Mouse (Mus musculus): ENCODE measurements at regions not wholly inside any gene's neighbourhood (a gene's known extent, or its start where the extent isn't known, plus 50 kb on each side); places are given as distances from the start of the nearest gene placed in this dataset.
A peak's percentile ranks its signal among the peaks of the same experiment; 100 is the strongest.

DNA sequence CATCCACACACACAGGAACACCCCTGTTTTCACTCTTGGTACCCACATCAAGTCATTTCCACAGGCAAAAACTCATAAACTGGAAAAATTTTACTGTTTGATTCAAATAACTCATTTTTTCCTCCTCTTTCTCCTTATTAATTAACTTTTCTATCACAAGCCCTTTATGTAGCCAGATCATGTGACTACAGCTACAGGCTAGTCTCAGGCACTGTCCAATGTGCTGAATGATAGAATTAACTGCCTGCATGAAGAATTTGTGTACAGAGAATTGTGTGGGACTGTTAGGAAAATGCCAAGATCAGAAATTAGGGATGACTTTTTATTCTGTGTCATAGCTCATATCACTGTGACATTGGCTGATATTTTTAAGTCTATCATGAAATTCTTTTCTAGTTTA lies 402.4 kb upstream of the Got2 start:
- no peaks in the 10 kb centered on the region for H3K4me1 ChIP-seq (ENCODE audit: control insufficient read depth, insufficient read depth, low read length)
- no peak for TF ChIP-seq POLR2A (IDR thresholded peaks at IDR 0.05; ENCODE audit: borderline replicate concordance, extremely low read depth, insufficient read depth, insufficient read length)
- no peak overlapping the region for H3K4me2 ChIP-seq (replicated peaks; ENCODE audit: low read depth, low read length, severe bottlenecking)
- ATAC-seq (ENCODE audit: low FRiP score, low read depth) (no peak), DNase-seq (ENCODE audit: low spot score) (peak; percentile 63)
- H3K9ac ChIP-seq (ENCODE audit: low read depth, low read length, severe bottlenecking) = no peak overlapping the region
- no peaks in the 10 kb centered on the region for H3K9me3 ChIP-seq (ENCODE audit: control insufficient read depth, low read length)
- no peak overlapping the region for H3K27ac ChIP-seq (replicated peaks; ENCODE audit: low read depth, low read length)
- H3K27me3 ChIP-seq (ENCODE audit: control insufficient read depth, insufficient read depth, low read length) = no peaks in the 10 kb centered on the region
- H3K4me3 ChIP-seq (replicated peaks; ENCODE audit: low read length) = no peak overlapping the region
- no peaks in the 10 kb centered on the region for H3K36me3 ChIP-seq (ENCODE audit: control insufficient read depth, insufficient read depth, low read length)

DNA sequence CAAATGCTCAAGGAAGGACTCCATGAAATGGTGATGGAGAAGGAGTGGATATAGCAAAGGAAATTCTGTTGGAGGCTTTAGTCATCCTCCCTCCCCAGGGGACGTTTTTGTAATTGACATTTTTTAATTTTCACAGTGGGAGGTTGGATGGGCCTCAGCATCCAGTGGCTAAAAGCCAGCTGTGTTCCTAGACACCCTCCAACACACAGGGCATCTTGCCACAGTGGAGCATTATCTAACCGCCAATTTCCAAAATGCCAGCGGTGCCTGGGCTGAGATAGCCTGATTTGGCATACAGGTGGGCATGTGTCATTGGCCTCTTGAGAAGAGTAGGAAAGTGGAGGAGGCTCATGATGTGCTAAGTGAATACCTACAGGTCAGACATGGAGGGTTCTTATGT lies 401.2 kb upstream of the Got2 start:
- H3K27me3 ChIP-seq (ENCODE audit: control insufficient read depth, insufficient read depth, low read length) = no peaks in the 10 kb centered on the region
- H3K36me3 ChIP-seq (ENCODE audit: control insufficient read depth, insufficient read depth, low read length) = no peaks in the 10 kb centered on the region
- H3K27ac ChIP-seq (replicated peaks; ENCODE audit: low read depth, low read length) = no peak overlapping the region
- TF ChIP-seq POLR2A (IDR thresholded peaks at IDR 0.05; ENCODE audit: borderline replicate concordance, extremely low read depth, insufficient read depth, insufficient read length) = no peak
- no peak overlapping the region for H3K9ac ChIP-seq (ENCODE audit: low read depth, low read length, severe bottlenecking)
- no peaks in the 10 kb centered on the region for H3K4me1 ChIP-seq (ENCODE audit: control insufficient read depth, insufficient read depth, low read length)
- H3K4me3 ChIP-seq (replicated peaks; ENCODE audit: low read length) = no peak overlapping the region
- 55% methylated on average over 3 of the region's 3 CpGs for WGBS
- no peak for DNase-seq (ENCODE audit: low spot score)
- no peaks in the 10 kb centered on the region for H3K9me3 ChIP-seq (ENCODE audit: control insufficient read depth, low read length)
- H3K4me2 ChIP-seq (replicated peaks; ENCODE audit: low read depth, low read length, severe bottlenecking) = no peak overlapping the region
- ATAC-seq (ENCODE audit: low FRiP score, low read depth) = no peak

DNA sequence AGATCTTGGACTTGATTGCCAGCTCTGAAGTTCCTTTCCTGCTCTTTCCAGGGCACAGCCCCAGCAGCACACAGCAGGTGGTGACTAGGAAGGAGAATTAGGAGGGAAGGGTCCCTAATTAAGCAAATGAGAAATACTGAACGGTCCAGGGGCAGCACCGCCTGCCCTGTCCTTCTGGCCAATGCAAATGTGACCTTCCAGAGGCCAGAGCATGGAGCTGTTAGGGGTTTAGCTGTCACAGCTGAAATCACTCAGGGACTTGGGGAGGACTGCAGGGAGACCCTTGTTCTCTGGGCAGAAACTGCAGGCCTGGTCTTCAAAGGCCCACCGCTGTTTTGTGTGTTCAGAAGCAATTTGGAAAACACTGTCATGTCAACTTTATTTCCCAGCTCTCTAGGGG lies 400.2 kb upstream of the Got2 start:
- Histone ChIP-seq H3K27me3 (ENCODE audit: control insufficient read depth, insufficient read depth, low read length) (no peaks in the 10 kb centered on the region), H3K9ac (ENCODE audit: low read depth, low read length, severe bottlenecking) (no peak overlapping the region), H3K4me3 (replicated peaks; ENCODE audit: low read length) (no peak overlapping the region), H3K36me3 (ENCODE audit: control insufficient read depth, insufficient read depth, low read length) (no peaks in the 10 kb centered on the region), H3K4me1 (ENCODE audit: control insufficient read depth, insufficient read depth, low read length) (no peaks in the 10 kb centered on the region), H3K9me3 (ENCODE audit: control insufficient read depth, low read length) (no peaks in the 10 kb centered on the region), H3K27ac (replicated peaks; ENCODE audit: low read depth, low read length) (no peak overlapping the region), H3K4me2 (replicated peaks; ENCODE audit: low read depth, low read length, severe bottlenecking) (no peak overlapping the region)
- WGBS = 19% methylated on average over 3 of the region's 3 CpGs
- ATAC-seq (ENCODE audit: low FRiP score, low read depth) (no peak), DNase-seq (ENCODE audit: low spot score) (no peak)
- no peak for TF ChIP-seq POLR2A (IDR thresholded peaks at IDR 0.05; ENCODE audit: borderline replicate concordance, extremely low read depth, insufficient read depth, insufficient read length)

- 44% methylated on average over 4 of the region's 4 CpGs for WGBS
- no peak overlapping the region for H3K4me2 ChIP-seq (replicated peaks; ENCODE audit: low read depth, low read length, severe bottlenecking)
- H3K27me3 ChIP-seq (ENCODE audit: control insufficient read depth, insufficient read depth, low read length) = no peaks in the 10 kb centered on the region
- DNase-seq (ENCODE audit: low spot score) = no peak
- no peak overlapping the region for H3K27ac ChIP-seq (replicated peaks; ENCODE audit: low read depth, low read length)
- no peak for ATAC-seq (ENCODE audit: low FRiP score, low read depth)
- no peak overlapping the region for H3K4me3 ChIP-seq (replicated peaks; ENCODE audit: low read length)
- no peak for TF ChIP-seq POLR2A (IDR thresholded peaks at IDR 0.05; ENCODE audit: borderline replicate concordance, extremely low read depth, insufficient read depth, insufficient read length)
- no peaks in the 10 kb centered on the region for H3K36me3 ChIP-seq (ENCODE audit: control insufficient read depth, insufficient read depth, low read length)
- H3K9me3 ChIP-seq (ENCODE audit: control insufficient read depth, low read length) = no peaks in the 10 kb centered on the region
- no peaks in the 10 kb centered on the region for H3K4me1 ChIP-seq (ENCODE audit: control insufficient read depth, insufficient read depth, low read length)
- H3K9ac ChIP-seq (ENCODE audit: low read depth, low read length, severe bottlenecking) = no peak overlapping the region
Measured at GRCm38 (mm10) chr8:96277479-96278138, 389.3 kb upstream of the Got2 start.

- H3K27ac ChIP-seq (replicated peaks; ENCODE audit: low read depth, low read length) = no peak overlapping the region
- DNase-seq (ENCODE audit: low spot score) (no peak), ATAC-seq (ENCODE audit: low FRiP score, low read depth) (no peak)
- H3K4me2 ChIP-seq (replicated peaks; ENCODE audit: low read depth, low read length, severe bottlenecking) = no peak overlapping the region
- no peaks in the 10 kb centered on the region for H3K36me3 ChIP-seq (ENCODE audit: control insufficient read depth, insufficient read depth, low read length)
- TF ChIP-seq POLR2A (IDR thresholded peaks at IDR 0.05; ENCODE audit: borderline replicate concordance, extremely low read depth, insufficient read depth, insufficient read length) = no peak
- 52% methylated on average over 5 of the region's 5 CpGs for WGBS
- no peaks in the 10 kb centered on the region for H3K9me3 ChIP-seq (ENCODE audit: control insufficient read depth, low read length)
- H3K4me1 ChIP-seq (ENCODE audit: control insufficient read depth, insufficient read depth, low read length) = no peaks in the 10 kb centered on the region
- no peak overlapping the region for H3K9ac ChIP-seq (ENCODE audit: low read depth, low read length, severe bottlenecking)
- H3K27me3 ChIP-seq (ENCODE audit: control insufficient read depth, insufficient read depth, low read length) = no peaks in the 10 kb centered on the region
- H3K4me3 ChIP-seq (replicated peaks; ENCODE audit: low read length) = no peak overlapping the region
Measured at GRCm38 (mm10) chr8:96277058-96277457, 388.7 kb upstream of the Got2 start.

GRCm38 (mm10) chr8:96256294-96256693 lies 367.9 kb upstream of the Got2 start:
- peak; percentile 6; the same call in 1 of the 2 replicates for ATAC-seq (ENCODE audit: low FRiP score, low read depth)
- 52% methylated on average over 5 of the region's 5 CpGs for WGBS
- H3K27ac ChIP-seq (replicated peaks; ENCODE audit: low read depth, low read length) = no peak overlapping the region
- H3K9me3 ChIP-seq (ENCODE audit: control insufficient read depth, low read length) = no peaks in the 10 kb centered on the region
- H3K4me3 ChIP-seq (replicated peaks; ENCODE audit: low read length) = no peak overlapping the region
- peak; percentile 30 for DNase-seq (ENCODE audit: low spot score)
- no peak overlapping the region for H3K4me2 ChIP-seq (replicated peaks; ENCODE audit: low read depth, low read length, severe bottlenecking)
- H3K36me3 ChIP-seq (ENCODE audit: control insufficient read depth, insufficient read depth, low read length) = no peaks in the 10 kb centered on the region
- H3K9ac ChIP-seq (ENCODE audit: low read depth, low read length, severe bottlenecking) = no peak overlapping the region
- no peak for TF ChIP-seq POLR2A (IDR thresholded peaks at IDR 0.05; ENCODE audit: borderline replicate concordance, extremely low read depth, insufficient read depth, insufficient read length)
- H3K4me1 ChIP-seq (ENCODE audit: control insufficient read depth, insufficient read depth, low read length) = no peaks in the 10 kb centered on the region
- H3K27me3 ChIP-seq (ENCODE audit: control insufficient read depth, insufficient read depth, low read length) = no peaks in the 10 kb centered on the region
